Mouse (Mus musculus) liver, embryonic 14.5 days (tissue): ENCODE results near the gene Fry.

Experiments used
- CTCF ChIP-seq: IDR thresholded peaks from 2 replicates; pipeline ENCODE4 v1.5.1; 2016; ENCODE audit warnings: antibody characterized with exemption, low read depth, control low read depth
- EP300 ChIP-seq: IDR thresholded peaks from 2 replicates; pipeline ENCODE4 v1.6.1; 2016; ENCODE audit warnings: antibody characterized with exemption, low read depth

DNA sequence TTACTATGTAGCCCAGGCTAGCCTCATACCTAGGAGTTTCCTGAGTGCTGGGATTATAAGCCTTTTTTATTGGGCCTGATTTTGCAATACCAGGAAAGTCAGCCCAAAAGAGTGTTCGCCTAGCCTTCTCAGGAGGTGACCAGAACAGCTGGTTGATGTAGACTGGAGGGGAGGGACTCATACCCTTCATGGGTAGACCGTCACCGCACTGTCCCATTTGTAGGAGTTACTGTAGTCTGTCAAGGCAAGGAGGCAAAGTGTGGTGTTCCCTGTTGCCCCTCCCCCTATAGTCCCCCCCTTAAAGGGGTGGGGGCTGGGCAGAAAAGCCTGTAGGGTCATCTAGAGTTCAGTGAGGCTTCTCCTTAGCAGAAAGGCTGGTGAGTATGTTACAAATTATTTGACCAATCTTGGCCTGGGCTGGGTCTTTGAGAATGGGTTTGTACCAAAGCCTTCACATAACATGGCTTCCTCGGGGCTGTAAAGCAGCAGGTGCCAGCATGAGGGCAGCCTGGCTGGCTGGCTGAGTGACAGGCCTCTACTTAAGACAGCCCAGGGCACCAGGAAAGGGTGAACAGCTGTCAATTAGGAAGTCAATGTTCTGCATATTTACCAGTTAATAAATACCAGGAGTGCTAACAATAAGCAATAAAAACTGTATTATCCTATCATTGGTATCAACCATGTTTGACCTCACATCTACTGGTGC is 172.2 kb downstream of the Fry start:
- TF ChIP-seq CTCF (no peak), EP300 (no peak)
